Mouse (Mus musculus) spleen, adult 2 months (tissue): ENCODE results near the gene Cog8. TPM values are rescaled to one million over a fixed set of nuclear protein-coding genes. Genes with fewer than 3 reads are reported as not detected.

Experiments
- DNase-seq, 2 experiments: peaks; one replicate each; pipeline versions ENCODE4 v3.0.0 to v3.0.0-alpha.2; 2012 to 2021; ENCODE audit warnings: low spot score in 2 of 2, low read depth in 1 of 2
- H3K27ac ChIP-seq: fragments of 200-500 bp; 2 replicates; pipeline ENCODE4 v1.5.1; 2012; ENCODE audit warnings: low read length, inconsistent platforms; ENCODE audit not compliant: insufficient read depth
- H3K27me3 ChIP-seq: fragments of 200-500 bp; 2 replicates; pipeline ENCODE4 v1.6.1; 2012; ENCODE audit warnings: mild to moderate bottlenecking, moderate library complexity, low read length, inconsistent platforms; ENCODE audit not compliant: control insufficient read depth, insufficient read depth
- H3K36me3 ChIP-seq: fragments of 200-500 bp; 2 replicates; pipeline ENCODE4 v1.6.1; 2012; ENCODE audit warnings: mild to moderate bottlenecking, low read length, inconsistent platforms; ENCODE audit not compliant: control insufficient read depth, insufficient read depth
- H3K4me1 ChIP-seq: fragments of 200-500 bp; 2 replicates; pipeline ENCODE4 v1.6.1; 2011; ENCODE audit warnings: inconsistent platforms; ENCODE audit not compliant: control insufficient read depth, insufficient read depth, insufficient read length
- H3K4me3 ChIP-seq: fragments of 200-500 bp; 2 replicates; pipeline ENCODE4 v1.5.1; 2011; ENCODE audit warnings: mild to moderate bottlenecking, inconsistent platforms; ENCODE audit not compliant: insufficient read depth, insufficient read length; ENCODE audit errors: extremely low read depth
- CTCF ChIP-seq: fragments of 200-500 bp; IDR thresholded peaks from 2 replicates; pipeline ENCODE4 v1.5.1; 2011; ENCODE audit warnings: mild to moderate bottlenecking, inconsistent platforms; ENCODE audit not compliant: insufficient read depth, insufficient read length, insufficient replicate concordance; ENCODE audit errors: extremely low read depth
- POLR2A ChIP-seq: fragments of 200-500 bp; IDR thresholded peaks from 2 replicates; pipeline ENCODE4 v1.6.1; 2011; ENCODE audit warnings: low read depth, low read length, inconsistent platforms
- WGBS: fragments of 180-500 bp; shearing (Covaris S2); methylation state at CpG from one replicate; pipeline ENCODE4 v1.1.7; 2018; 5-methylcytosine and 5-hydroxymethylcytosine counted together
- polyA plus RNA-seq: library from polyadenylated mRNA; depleted of rRNA; stranded (reverse); fragments of >200 nt; gene quantifications from 2 replicates; pipeline ENCODE4 v1.2.3, GENCODE M21; 2012

The Cog8 gene
- polyA plus RNA-seq, 1 experiment, result 31.6 TPM

DNA sequence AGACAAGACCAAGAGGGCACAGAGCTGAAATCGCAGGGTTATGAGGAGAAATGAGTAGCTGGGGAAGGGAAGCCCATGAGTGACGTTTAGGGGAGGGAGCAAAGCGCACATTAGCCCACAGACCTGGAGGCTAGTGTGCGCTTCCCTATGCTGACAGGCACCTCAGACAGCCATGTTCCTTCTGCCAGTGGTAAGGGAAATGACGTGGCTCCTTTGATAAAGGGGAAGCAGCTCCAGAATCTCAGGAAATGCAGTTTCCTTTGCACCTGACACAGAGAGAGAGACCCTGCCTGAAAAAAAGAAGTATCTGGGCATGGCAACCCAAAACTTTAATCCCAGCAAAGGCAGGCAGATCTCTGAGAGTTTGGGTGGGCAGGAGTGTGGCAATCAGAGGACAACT lies 26.4 kb downstream of the Cog8 start:
- H3K27me3 ChIP-seq, result no peaks in the 10 kb centered on the region
- TF ChIP-seq POLR2A (no peak), CTCF (no peak)
- DNase-seq, result peak in 1 of 2 experiments; percentile 23
- H3K36me3 ChIP-seq, result no peaks in the 10 kb centered on the region
- 55% methylated on average over 5 of the region's 5 CpGs for WGBS
- H3K27ac ChIP-seq, result no peak overlapping the region
- H3K4me3 ChIP-seq, result no peak overlapping the region
- peaks cover 8% of the 10 kb centered on the region; the same call in 1 of the 2 replicates for H3K4me1 ChIP-seq

DNA sequence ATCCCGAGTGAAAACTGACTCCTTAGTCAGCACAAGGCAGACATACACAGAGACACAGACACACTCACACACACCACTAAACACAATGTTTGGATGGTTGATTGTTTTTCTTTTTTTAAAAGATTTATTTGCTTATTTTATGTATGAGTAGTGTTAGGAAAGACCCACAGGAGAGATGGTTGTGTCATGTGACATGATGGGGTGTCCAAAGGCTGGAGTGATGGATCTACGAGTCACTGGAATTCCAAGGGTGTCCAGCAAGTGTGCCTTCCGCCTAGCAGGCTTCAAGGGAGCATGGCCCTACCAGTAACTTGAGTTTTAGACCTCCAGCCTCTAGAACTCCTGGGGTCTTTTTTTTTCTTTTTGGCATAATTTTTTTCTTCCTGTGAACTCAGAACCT lies 27.2 kb downstream of the Cog8 start:
- no peak for DNase-seq
- 95% methylated on average over 3 of the region's 3 CpGs for WGBS
- H3K4me3 ChIP-seq, result no peak overlapping the region

DNA sequence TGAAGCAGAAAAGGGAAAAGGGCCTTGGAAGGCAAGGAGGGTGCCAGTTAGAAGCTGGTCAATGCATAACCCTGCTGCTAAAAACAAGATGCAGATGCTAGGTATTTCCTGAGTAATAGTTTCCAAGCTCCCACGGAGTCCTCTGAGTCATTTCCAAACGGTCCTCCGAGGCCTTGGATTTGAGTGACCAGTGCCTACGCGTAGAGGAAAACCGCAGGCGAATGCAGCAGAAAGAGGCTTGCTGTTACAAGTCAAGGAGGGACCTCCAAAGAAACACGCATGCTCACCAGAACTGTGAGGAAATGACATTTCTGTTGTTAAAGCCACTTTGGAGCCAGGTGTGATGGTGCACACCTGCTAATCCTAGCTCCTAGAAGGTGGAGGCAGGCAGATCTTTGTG lies 33.0 kb downstream of the Cog8 start:
- H3K4me1 ChIP-seq, result no peaks in the 10 kb centered on the region
- no peaks in the 10 kb centered on the region for H3K36me3 ChIP-seq
- H3K4me3 ChIP-seq, result no peak overlapping the region
- no peaks in the 10 kb centered on the region for H3K27me3 ChIP-seq
- TF ChIP-seq CTCF, result no peak
- TF ChIP-seq POLR2A, result no peak
- WGBS, result 87% methylated on average over 8 of the region's 8 CpGs
- no peak for DNase-seq
- no peak overlapping the region for H3K27ac ChIP-seq

More for the DNA sequence above, 27.2 kb downstream of the Cog8 start:
- H3K27me3 ChIP-seq, result no peaks in the 10 kb centered on the region
- H3K27ac ChIP-seq, result no peak overlapping the region
- H3K4me1 ChIP-seq, result peaks cover 8% of the 10 kb centered on the region; the same call in 1 of the 2 replicates
- H3K36me3 ChIP-seq, result no peaks in the 10 kb centered on the region
- no peak for TF ChIP-seq POLR2A

DNA sequence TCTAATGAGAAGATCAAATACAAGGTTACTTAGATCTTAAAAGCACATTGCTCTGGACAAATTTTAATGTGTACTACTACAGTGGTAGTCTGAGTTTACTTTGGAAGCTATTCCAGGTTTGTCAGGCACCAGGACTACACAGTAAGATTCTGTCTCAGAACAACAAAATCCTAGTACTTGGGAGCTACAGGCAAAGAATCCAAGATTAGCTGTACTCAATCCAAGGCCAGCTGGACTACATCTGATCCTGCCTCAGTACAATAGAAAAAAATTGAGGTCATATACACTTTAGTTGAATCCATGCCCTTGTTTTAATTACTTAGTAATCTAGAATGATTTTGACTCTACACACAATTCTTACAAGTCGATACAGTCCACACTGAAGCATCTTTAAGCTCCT lies 41.6 kb downstream of the Cog8 start:
- WGBS, result 86% methylated on average over 1 of the region's 1 CpGs
- TF ChIP-seq CTCF, result no peak
- no peak for TF ChIP-seq POLR2A
- H3K27ac ChIP-seq, result no peak overlapping the region

DNA sequence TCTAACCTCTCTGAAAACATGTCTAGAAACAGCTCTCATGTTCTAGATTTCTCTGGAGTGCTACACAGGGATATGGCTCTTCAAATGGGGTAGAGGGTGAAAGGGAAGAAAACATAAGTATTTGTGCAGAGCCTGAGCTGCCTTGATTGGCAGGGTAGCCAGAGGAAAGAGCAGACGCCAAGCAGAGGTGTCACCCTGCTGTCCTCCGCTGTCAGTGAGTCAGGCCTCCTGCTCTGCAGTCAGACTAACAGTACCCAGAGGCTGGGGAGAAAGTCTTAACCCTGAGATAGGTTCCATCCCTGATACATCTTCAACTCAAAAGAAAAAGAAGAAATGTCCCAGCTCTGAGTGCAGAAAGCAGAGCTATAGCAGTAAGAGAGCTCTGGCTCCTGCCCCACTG lies 43.8 kb downstream of the Cog8 start:
- Histone ChIP-seq H3K36me3 (peaks cover 4% of the 10 kb centered on the region), H3K27ac (no peak overlapping the region), H3K4me1 (no peaks in the 10 kb centered on the region), H3K27me3 (no peaks in the 10 kb centered on the region), H3K4me3 (no peak overlapping the region)
- 100% methylated on average over 2 of the region's 2 CpGs for WGBS
- DNase-seq, result no peak
- no peak for TF ChIP-seq POLR2A
- no peak for TF ChIP-seq CTCF

More for the DNA sequence above, 41.6 kb downstream of the Cog8 start:
- no peaks in the 10 kb centered on the region for H3K4me1 ChIP-seq
- no peak for DNase-seq
- H3K36me3 ChIP-seq, result peaks cover 4% of the 10 kb centered on the region
- no peaks in the 10 kb centered on the region for H3K27me3 ChIP-seq
- no peak overlapping the region for H3K4me3 ChIP-seq

DNA sequence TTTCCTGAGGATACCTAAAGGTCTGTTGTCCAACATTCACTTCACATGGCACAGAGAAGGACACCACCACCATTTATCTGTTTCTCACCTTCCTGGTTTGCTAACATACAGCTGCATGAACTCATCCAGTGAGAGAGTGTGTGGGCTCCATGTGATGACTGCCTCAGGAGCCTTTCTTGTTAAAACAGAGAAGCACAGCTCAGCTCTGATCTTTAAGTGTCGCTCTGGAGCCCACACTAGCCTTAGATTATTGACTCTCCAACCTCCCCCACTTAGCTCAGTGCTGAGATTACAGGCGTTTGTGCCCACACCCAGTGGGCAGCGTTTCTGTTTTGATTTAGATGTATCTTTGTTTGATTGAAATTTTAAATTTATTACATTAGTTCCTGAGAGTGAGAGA lies 48.7 kb downstream of the Cog8 start:
- no peak overlapping the region for H3K27ac ChIP-seq
- WGBS, result 93% methylated on average over 3 of the region's 3 CpGs
- DNase-seq, result no peak
- peaks cover 4% of the 10 kb centered on the region for H3K36me3 ChIP-seq
- H3K27me3 ChIP-seq, result no peaks in the 10 kb centered on the region
- TF ChIP-seq CTCF (no peak), POLR2A (no peak)
- H3K4me3 ChIP-seq, result no peak overlapping the region
- H3K4me1 ChIP-seq, result no peaks in the 10 kb centered on the region

DNA sequence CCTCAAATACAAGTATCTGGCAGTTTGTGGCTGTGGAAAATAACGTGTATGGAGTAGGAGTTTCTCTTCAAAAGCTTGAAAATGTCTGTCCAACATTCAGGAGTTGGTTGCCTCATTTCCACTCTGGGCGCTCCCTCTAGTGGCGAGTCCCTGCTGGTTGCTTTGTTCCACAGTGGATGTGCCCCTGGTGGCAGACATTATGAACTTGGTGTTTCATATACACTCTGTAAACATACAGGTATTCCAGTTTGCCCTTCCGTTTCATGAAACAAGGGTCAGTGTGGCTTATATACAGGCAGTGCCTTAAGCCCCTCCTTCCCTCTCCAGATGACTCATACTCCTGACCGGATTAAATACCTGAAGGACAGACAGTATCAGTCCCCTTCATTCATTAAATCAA lies 54.0 kb downstream of the Cog8 start:
- DNase-seq, result peak; percentile 67 to 85
- WGBS, result 28% methylated on average over 5 of the region's 5 CpGs
- Histone ChIP-seq H3K27ac (no peak overlapping the region), H3K27me3 (no peaks in the 10 kb centered on the region), H3K36me3 (no peaks in the 10 kb centered on the region), H3K4me3 (no peak overlapping the region), H3K4me1 (no peaks in the 10 kb centered on the region)
- TF ChIP-seq POLR2A (no peak), CTCF (peak; percentile 98)

DNA sequence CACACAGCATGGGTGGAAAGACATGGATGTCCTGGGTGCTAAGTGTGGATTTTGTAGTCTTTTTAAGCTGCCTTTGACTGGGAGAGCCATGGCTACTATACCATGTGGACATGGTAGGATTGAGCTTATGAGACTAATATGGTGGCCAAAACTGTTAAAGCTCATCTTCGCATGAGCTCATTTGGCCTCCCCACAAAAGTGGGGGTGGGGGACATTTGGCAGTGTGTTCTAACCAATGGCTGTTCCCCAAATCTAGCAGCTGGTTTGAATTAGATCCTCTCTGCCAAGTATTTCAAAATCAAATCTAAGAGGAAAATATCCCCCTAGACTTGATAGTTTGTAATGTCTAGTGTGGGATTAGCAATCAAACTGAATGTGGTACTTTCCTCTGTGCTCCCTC lies 57.4 kb downstream of the Cog8 start:
- no peak overlapping the region for H3K27ac ChIP-seq
- H3K36me3 ChIP-seq, result no peaks in the 10 kb centered on the region; the same call in 1 of the 2 replicates
- no peak for TF ChIP-seq CTCF
- no peak for TF ChIP-seq POLR2A
- no peaks in the 10 kb centered on the region for H3K4me1 ChIP-seq
- no peak for DNase-seq
- 82% methylated on average over 1 of the region's 1 CpGs for WGBS
- H3K4me3 ChIP-seq, result no peak overlapping the region
- no peaks in the 10 kb centered on the region for H3K27me3 ChIP-seq
